Mouse (Mus musculus) testis, postnatal 14 days (tissue): ENCODE results near the gene Gm10271.

Experiments
- DNase-seq: peaks from one replicate; pipeline ENCODE4 v3.0.0; 2021; ENCODE audit warnings: low spot score

Gene Gm10271

GRCm38 (mm10) chr10:116931497-116932179, 40.8 kb downstream of the Gm10271 start:
- no peak for DNase-seq

GRCm38 (mm10) chr10:116930936-116931335, 41.5 kb downstream of the Gm10271 start:
- DNase-seq = no peak

GRCm38 (mm10) chr10:116930506-116930905, 41.9 kb downstream of the Gm10271 start:
- no peak for DNase-seq

- no peak for DNase-seq
Measured at GRCm38 (mm10) chr10:116928826-116929225, 43.6 kb downstream of the Gm10271 start.

- DNase-seq = no peak
Measured at GRCm38 (mm10) chr10:116926428-116927113, 45.8 kb downstream of the Gm10271 start.

GRCm38 (mm10) chr10:116923651-116924495, 48.5 kb downstream of the Gm10271 start:
- DNase-seq = no peak

GRCm38 (mm10) chr10:116922161-116922560, 50.2 kb downstream of the Gm10271 start:
- no peak for DNase-seq

GRCm38 (mm10) chr10:116921416-116921815, 51.0 kb downstream of the Gm10271 start:
- no peak for DNase-seq

- DNase-seq = no peak
Measured at GRCm38 (mm10) chr10:116920641-116921040, 51.8 kb downstream of the Gm10271 start.

GRCm38 (mm10) chr10:116919368-116920317, 52.8 kb downstream of the Gm10271 start:
- no peak for DNase-seq

- DNase-seq = no peak
Measured at GRCm38 (mm10) chr10:116916581-116916980, 55.8 kb downstream of the Gm10271 start.

GRCm38 (mm10) chr10:116915286-116915685, 57.1 kb downstream of the Gm10271 start:
- DNase-seq = no peak

- no peak for DNase-seq
Measured at GRCm38 (mm10) chr10:116914586-116914985, 57.8 kb downstream of the Gm10271 start.

- no peak for DNase-seq
Measured at GRCm38 (mm10) chr10:116913647-116914273, 58.6 kb downstream of the Gm10271 start.

- DNase-seq = no peak
Measured at GRCm38 (mm10) chr10:116912850-116913249, 59.6 kb downstream of the Gm10271 start.

- DNase-seq = no peak
Measured at GRCm38 (mm10) chr10:116908901-116909642, 63.3 kb downstream of the Gm10271 start.
